Mouse (Mus musculus) heart, postnatal 4 days (tissue): Measurements from ENCODE around the gene Aloxe3. TPM values are rescaled to one million over a fixed set of nuclear protein-coding genes. Genes with fewer than 3 reads are reported as not detected.
"Not testable (repeated sequence)": the region's sequence is repeated elsewhere in the genome, so short reads cannot be mapped to it uniquely, and the experiment has no call there.

ENCODE experiments used
- DNase-seq: peaks from one replicate; pipeline ENCODE4 v3.0.0; 2021
- total RNA-seq, 2 experiments: library from RNA; stranded (reverse); gene quantifications; 2 replicates each; pipeline ENCODE4 v1.2.3; 2021

The Aloxe3 gene
- total RNA-seq, result under 1 TPM in 1 of 2 experiments, not detected in 1; 0.45 TPM

- no peak for DNase-seq
Measured at GRCm38 (mm10) chr11:69125852-69125918, at the start of gene Aloxe3. Gene Aloxe3, plus strand, starts transcription at chr11:69125896.

DNA sequence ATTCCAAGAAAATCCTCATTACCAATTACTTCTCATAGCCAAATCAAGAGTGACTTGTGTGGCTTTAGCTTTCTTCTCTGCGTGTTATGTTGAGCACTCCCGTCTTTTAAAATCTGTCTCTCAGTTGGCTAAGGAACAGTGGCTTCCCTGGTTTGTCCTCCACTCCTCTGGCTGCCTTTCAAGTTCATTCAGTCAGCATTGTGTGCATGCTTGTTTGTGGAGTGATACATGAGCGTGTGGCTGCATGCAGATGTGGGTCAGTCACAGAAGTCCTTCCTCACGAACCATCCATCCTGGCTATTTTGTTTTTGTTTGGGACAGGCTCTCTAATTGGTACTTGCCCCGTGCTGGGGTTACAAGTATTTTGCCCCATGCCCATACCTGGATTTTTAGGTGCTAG, 49.1 kb upstream of the Aloxe3 start:
- DNase-seq, result no peak

GRCm38 (mm10) chr11:69077316-69077715, 48.4 kb upstream of the Aloxe3 start:
- no peak for DNase-seq

DNA sequence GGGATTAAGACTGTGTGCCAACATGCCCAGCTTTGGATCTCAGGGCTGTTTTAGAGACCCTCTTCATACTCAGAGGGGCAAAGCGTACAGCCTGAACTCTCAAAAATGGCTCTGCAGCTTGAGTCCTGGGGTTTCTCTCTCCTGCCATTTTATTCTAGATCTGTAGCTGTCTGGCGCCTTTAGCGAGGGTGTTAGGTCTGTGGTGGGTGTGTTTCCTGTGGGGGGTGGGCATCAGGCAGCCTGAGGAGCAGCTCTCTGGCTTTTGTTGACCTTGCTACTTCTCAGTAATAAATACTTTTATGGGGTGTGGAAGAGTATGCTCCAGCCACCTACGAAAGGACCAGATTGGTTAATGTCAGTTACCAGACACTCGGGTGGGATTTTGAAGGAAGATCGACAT, 47.7 kb upstream of the Aloxe3 start:
- no peak for DNase-seq

GRCm38 (mm10) chr11:69078805-69079438, 46.8 kb upstream of the Aloxe3 start:
- DNase-seq, result no peak

- no peak for DNase-seq
Measured at GRCm38 (mm10) chr11:69080102-69080854, 45.4 kb upstream of the Aloxe3 start.

DNA sequence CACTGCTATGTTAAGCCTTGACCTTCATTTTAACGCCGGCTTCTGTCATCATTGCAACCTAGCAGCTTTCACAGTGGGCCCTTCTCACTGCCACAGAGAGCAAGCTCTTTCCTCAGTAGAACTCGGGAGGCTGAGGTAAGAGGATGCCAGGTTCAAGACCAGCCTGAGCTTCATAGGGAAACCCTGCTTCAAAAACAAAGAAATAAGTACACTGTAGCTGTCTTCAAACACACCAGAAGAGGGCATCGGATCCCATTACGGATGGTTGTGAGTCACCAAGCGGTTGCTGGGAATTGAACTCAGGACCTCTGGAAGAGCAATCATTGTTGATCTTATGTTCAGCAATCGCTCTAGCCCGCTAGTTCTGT, 44.9 kb upstream of the Aloxe3 start:
- DNase-seq, result no peak

GRCm38 (mm10) chr11:69081613-69082012, 44.1 kb upstream of the Aloxe3 start:
- DNase-seq, result no peak

DNA sequence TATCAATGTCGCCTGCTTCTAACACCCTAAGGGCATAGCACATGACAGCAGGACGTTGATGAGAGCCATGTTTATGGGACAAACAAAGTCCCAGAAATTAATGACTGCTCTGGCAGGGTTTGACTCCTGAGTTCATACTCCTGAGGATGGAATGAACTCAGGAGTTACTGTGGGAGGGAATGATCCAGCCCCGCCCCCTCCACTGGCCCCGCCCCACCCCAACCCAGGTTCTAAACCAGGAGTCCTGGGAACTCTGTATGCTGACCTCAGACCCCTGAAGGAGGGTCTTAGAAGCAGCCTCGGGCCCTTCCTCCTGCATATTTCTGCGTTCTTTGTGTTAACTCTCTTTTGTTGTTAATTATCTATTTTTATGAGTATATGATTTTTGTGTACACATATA, 40.1 kb upstream of the Aloxe3 start:
- no peak for DNase-seq

GRCm38 (mm10) chr11:69086390-69086789, 39.3 kb upstream of the Aloxe3 start:
- DNase-seq, result peak; percentile 26

DNA sequence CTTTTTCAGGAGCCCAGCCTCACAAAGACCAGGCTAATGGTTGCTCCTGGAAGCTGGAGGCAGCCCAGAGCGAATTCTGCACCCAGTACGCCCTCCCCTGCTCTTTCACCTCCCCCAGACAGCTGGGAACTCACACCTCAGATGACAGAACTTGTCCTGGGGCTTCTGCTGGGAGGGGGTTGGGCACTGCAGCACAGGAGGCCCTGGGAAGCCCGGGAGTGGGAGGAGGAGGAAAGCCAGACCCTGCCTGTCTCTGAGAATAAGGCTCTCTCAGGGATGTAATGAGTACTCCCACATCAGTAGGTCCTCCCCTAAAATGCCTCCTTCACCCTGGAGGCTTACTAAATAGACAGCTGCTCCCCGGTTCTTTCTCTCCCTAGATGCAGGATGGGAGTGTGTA, 38.6 kb upstream of the Aloxe3 start:
- DNase-seq, result peak; percentile 55

- no peak for DNase-seq
Measured at GRCm38 (mm10) chr11:69087597-69087996, 38.1 kb upstream of the Aloxe3 start.

DNA sequence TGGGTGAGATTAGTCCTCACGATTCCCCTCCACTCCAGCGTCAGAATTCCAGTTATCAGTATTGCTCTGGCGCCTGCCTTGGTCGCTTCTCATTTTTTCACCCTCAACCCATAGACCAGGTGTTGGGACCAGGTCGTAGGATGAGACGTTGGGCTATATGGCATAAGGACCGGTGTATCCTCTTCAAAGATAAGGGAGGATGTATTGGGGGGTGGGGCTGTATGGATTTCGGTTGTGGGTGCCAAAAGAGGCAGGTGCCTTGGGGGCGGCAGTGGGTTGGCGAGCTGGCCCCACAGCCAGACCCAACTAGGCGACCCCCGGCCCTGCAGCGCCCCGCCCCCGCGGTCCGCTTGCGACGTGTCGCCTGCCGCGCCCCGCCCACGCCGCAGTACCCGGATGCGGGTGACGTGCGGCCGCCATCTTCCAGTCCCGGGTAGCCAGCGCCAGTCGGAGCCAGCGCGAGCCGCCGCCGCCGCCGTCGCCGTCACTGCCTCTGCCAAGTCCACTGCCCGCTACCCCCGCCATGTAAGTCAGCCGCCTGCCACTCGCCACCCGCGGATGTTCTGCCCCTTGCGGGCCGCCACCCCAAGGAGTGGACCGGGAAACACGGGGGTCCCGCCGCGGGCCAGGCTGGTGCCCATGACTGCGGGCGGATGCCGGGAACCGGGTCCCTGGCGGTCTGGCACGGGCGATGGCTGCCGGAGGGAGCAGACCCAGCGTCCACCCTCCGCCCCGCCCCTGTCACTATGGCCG, 37.4 kb upstream of the Aloxe3 start, which contains the start of gene Vamp2:
TSS of gene Vamp2 (plus strand) at position 388 of the 753 bp plus-strand sequence.
- DNase-seq, result peak; percentile 94

GRCm38 (mm10) chr11:69088856-69089615, 36.7 kb upstream of the Aloxe3 start:
- no peak for DNase-seq

DNA sequence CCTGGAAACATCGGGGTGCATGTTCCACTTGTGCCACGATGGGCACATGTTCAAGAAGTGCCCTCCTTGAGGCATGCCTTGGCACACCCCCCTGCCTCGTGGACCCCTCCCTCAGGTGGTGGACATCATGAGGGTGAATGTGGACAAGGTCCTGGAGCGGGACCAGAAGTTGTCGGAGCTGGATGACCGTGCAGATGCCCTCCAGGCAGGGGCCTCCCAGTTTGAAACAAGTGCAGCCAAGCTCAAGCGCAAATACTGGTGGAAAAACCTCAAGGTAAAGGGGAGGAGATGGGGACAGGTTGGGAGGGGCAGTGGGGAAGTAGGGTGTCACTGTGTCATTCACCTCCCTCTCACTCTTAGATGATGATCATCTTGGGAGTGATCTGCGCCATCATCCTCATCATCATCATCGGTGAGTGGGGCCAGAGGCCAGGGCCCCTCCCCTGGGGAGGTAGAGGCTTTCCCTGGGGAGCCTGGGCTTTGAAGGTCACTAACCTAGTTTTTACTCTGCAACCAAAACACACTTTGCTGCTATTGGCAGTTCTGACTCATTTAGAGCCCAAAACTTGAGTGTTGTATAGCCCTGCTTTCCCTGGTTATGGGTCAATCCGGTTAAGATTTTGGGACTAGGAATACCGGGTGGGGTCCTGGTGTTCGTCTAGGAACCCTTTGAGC, 35.9 kb upstream of the Aloxe3 start:
- peak; percentile 14 for DNase-seq

- DNase-seq, result no peak
Measured at GRCm38 (mm10) chr11:69090367-69090766, 35.3 kb upstream of the Aloxe3 start.

DNA sequence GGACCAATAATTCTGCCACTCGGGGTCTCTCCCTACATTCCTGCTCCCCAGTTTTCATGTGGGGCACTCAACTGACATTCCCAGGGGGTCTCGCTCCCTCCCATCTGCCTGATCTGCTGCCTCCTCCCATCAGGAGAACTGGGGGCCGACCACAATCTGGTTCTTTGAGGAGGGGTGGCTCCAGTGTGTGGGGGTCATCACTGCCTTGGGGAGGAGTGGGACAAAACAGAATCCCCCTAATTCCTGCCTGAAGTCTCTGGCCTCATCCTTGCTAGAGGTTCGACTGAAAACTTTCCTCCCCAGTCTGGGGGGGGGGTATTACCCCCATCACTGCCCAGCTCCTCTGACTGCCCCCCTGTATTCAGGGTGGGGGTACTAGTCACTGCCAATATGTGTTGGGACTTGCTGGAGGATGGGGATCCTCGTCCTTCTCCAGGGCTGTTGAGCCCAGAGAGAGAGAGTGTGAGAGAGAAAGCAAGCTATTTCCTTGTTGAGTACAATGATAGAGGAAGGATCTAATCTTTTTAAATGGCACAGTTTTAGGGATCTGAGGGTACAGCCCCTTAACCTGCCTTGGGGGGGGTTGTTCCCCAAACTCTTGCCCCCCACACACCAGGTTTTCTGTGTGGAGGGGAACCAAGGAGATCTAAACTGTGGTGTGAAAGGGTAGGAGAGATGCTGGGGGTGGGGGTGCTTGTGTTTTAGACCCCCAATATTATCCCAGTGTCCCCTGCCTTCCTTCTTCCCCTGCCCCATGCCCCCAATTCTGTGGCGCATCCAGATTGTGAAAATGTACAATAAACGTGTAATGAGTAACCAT, 33.9 kb upstream of the Aloxe3 start:
- no peak for DNase-seq

DNA sequence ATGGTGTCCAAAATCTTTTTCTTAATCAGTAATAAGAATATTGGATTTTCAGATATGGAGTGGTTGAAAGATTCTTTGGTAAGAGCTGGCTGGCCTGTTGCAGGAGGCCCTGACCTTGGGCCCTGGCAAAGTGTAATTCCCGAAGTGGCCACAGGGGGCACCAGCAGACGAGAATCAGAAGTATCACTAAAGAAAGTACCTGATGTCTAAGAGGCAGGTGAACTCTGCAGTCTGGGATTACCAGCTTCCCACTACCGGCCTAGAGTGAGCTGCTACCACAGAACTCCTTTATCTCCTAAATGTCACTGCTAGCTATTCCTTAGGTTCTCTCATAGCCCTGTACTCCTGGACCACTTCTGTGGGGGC, 33.3 kb upstream of the Aloxe3 start:
- DNase-seq, result peak; percentile 95

DNA sequence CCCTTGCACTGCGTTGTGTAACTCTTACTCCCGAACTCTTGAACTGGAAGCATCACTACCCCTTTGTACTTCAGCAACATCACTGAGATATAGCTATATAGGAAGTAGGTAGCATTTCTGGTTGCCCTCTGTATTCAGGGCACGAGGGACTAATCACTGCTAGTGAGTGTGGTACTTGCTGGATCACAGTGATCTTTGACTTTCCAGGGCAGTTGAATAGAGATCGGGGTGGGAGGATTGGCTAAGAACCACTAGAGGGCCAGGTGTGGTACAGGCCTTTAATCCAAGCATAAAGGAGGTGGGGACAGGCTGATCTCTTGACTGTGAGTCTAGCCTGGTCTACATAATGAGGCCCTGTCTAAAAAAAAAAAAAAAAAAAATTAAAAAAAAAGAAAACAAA, 32.8 kb upstream of the Aloxe3 start:
- no peak for DNase-seq

DNA sequence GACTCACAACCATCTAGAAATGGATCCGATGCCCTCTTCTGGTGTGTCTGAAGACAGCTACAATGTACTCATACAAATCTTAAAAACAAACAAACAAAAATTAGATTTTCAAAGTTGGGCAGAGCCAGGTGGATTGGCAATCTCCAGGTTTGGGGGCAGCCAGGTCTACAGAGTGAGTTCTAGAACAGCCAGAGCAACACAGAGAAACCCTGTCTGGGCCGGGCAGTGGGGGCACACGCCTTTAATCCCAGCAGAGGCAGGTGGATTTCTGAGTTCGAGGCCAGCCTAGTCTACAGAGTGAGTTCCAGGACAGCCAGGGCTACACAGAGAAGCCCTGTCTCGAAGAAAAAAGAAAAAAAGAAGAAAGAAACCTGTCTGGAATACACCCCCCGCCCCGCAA, 31.8 kb upstream of the Aloxe3 start:
- DNase-seq, result not testable (repeated sequence)

DNA sequence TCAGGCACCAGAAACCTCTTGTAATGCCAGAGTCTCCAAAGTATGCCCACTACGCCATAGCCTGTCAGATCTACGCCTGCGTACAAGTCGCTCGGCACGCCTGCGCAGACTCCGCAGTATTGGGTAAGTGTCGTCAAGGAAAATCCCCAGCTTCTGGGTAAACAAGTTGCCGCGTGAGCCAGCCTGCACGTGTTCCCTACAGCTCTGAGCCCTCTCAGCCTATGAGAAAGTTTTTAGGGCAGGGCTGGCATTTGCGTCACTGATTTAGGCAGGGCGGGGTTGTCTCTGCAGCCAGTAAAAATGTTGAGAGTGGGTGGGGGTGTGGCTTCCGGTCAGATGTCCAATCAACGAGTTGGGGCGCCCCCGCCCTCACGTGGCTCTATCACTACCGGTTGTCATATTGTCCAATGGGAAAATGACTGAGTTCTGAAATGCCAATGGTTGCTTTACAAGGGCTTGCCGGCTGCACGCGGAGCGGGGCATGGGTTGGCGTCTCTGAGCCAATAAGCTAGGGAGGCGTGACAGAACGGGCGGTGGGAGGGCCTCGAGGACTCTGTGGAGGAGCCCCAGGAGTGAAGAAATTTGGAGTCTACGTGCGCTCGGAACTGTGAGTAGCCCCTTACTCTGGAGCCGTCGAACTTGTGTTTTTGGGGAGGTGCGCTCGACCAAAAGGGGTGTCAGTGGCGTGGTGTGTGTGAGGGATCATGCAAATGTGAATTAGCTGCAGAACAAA, 30.8 kb upstream of the Aloxe3 start, which contains the start of gene Per1:
TSS of gene Per1 (plus strand) at position 521 of the 733 bp plus-strand sequence.
- peak; percentile 98 for DNase-seq
